In genomic region chr10:18233891-18234290, GRCm38 (mm10) we compare ENCODE assay signal across 9 mouse cellular contexts. TPM values are rescaled to one million over a fixed set of nuclear protein-coding genes. Genes with fewer than 3 reads are reported as not detected.
A peak's percentile ranks its signal among the peaks of the same experiment; 100 is the strongest.
DNase-seq lines count a peak whose midpoint lies in the region; ATAC-seq and TF ChIP-seq lines count a peak whose summit lies in the region.
"Had no signal": no experiment of that assay in that cellular context is flagged by ENCODE, and none has a peak within 500 bp of the region (broad histone marks: within the 10 kb centered on the region; RNA-seq: fewer than 3 reads in every experiment).

No protein-coding gene starts in this region.

- WGBS in stomach, postnatal 0 days = 45% methylated on average over 3 of the region's 3 CpGs

- no peak for DNase-seq in gastrocnemius, adult 2 months
- no peak for DNase-seq in gastrocnemius, adult 8-10 months (ENCODE audit: low spot score in 2 of 2)
- DNase-seq in testis, postnatal 10 days (ENCODE audit: low spot score) = no peak
- DNase-seq in kidney, postnatal 4 days = peak; percentile 9 to 37
- DNase-seq in stomach, postnatal 0 days (ENCODE audit: low spot score) = no peak
- no peak for DNase-seq in gastrocnemius, postnatal 4 days (ENCODE audit: low spot score in 2 of 2)
- no peak for DNase-seq in layer of hippocampus, postnatal 10 days (ENCODE audit: low spot score in 2 of 2)

- peak overlapping the region; percentile 97; the same call in 1 of the 2 replicates for H3K27ac ChIP-seq in gastrocnemius, adult 2 months
- H3K27ac ChIP-seq in testis, adult 2 months (ENCODE audit: control insufficient read depth, insufficient read depth, low read depth, low read length) = no peak overlapping the region
- H3K27ac ChIP-seq in stomach, postnatal 0 days (replicated peaks) = no peak overlapping the region

- no peaks in the 10 kb centered on the region for H3K9me3 ChIP-seq in stomach, postnatal 0 days (ENCODE audit: control insufficient read depth, low read length)
- H3K9me3 ChIP-seq: heart, embryonic 10.5 days had no signal

- no peaks in the 10 kb centered on the region for H3K27me3 ChIP-seq in testis, adult 2 months (ENCODE audit: control insufficient read depth, insufficient read depth, low read length)
- H3K27me3 ChIP-seq in stomach, postnatal 0 days (ENCODE audit: control insufficient read depth, insufficient read depth, low read length) = no peaks in the 10 kb centered on the region

- intact Hi-C loops in gastrocnemius, adult 2 months (cut with DNase I) = loop anchor here (10.0 kb wide), 2 partner anchors 91 to 291 kb away; no protein-coding TSS in a partner anchor

- TF ChIP-seq POLR2A in testis, adult 2 months (IDR thresholded peaks at IDR 0.05; ENCODE audit: control insufficient read depth, low read depth, low read length) = no peak

- TF ChIP-seq EP300 in stomach, postnatal 0 days (optimal IDR thresholded peaks at IDR 0.05) = no peak

- no peaks in the 10 kb centered on the region for H3K4me1 ChIP-seq in testis, adult 2 months (ENCODE audit: control insufficient read depth, insufficient read depth, low read length)
- H3K4me1 ChIP-seq in stomach, postnatal 0 days (replicated peaks; ENCODE audit: control insufficient read depth, insufficient read depth) = no peaks in the 10 kb centered on the region
- H3K4me1 ChIP-seq: heart, embryonic 10.5 days had no signal

- peak; percentile 29; the same call in 1 of the 2 replicates for TF ChIP-seq CTCF in gastrocnemius, adult 2 months (IDR thresholded peaks at IDR 0.05)
- TF ChIP-seq CTCF in testis, adult 2 months (IDR thresholded peaks at IDR 0.05; ENCODE audit: control insufficient read depth, insufficient read depth, insufficient replicate concordance, low read depth, low read length) = no peak
- TF ChIP-seq CTCF in stomach, postnatal 0 days (IDR thresholded peaks at IDR 0.05; ENCODE audit: low read depth) = peak; percentile 63

- H3K36me3 ChIP-seq in testis, adult 2 months (ENCODE audit: control insufficient read depth, insufficient read depth, low read length) = no peaks in the 10 kb centered on the region
- no peaks in the 10 kb centered on the region for H3K36me3 ChIP-seq in stomach, postnatal 0 days (ENCODE audit: control insufficient read depth, insufficient read depth, low read length)
- H3K36me3 ChIP-seq: heart, embryonic 10.5 days had no signal

- no peak overlapping the region; the same call in 1 of the 2 replicates for H3K4me2 ChIP-seq in stomach, postnatal 0 days (replicated peaks; ENCODE audit: low read depth)

- no peak for ATAC-seq in stomach, postnatal 0 days (ENCODE audit: low FRiP score, low TSS enrichment)

- H3K4me3 ChIP-seq in gastrocnemius, adult 2 months = peak overlapping the region; percentile 72
- peak overlapping the region; percentile 98 for H3K4me3 ChIP-seq in testis, adult 2 months (ENCODE audit: control insufficient read depth, low read depth, low read length)
- no peak overlapping the region for H3K4me3 ChIP-seq in stomach, postnatal 0 days (ENCODE audit: low read depth, low read length)

- no peak overlapping the region for H3K9ac ChIP-seq in stomach, postnatal 0 days (ENCODE audit: low read length)

RNA-seq across cellular contexts. Expression of gene Ccdc28a, which starts 0.9 kb away (rescaled TPM):
- 1 to 10 TPM; 7.6 to 9.1 TPM for total RNA-seq in gastrocnemius, adult 2 months (2021)
- 1 to 10 TPM; 6.8 to 9.5 (median 8.2) TPM for total RNA-seq in gastrocnemius, adult 8-10 months (2022)
- polyA plus RNA-seq in testis, adult 2 months (2012; rRNA removed) = 84.1 and 90.1 TPM in 2 replicates
- polyA plus RNA-seq in stomach, postnatal 0 days (2015; fragmentation: Nextera tagmentation; extraction: Ambion mirVana) = 13.8 and 14.8 TPM in 2 replicates
- total RNA-seq in gastrocnemius, postnatal 4 days (2021) = 1 to 10 TPM; 4.1 to 5.5 TPM
- total RNA-seq in layer of hippocampus, postnatal 10 days (2021) = 10 to 100 TPM in 1 of 2 experiments, 1 to 10 TPM in 1; 9.6 to 12.4 TPM

RNA-seq across cellular contexts. Expression of gene Ect2l, which starts 23.2 kb away (rescaled TPM):
- total RNA-seq in gastrocnemius, adult 2 months (2021) = not detected
- total RNA-seq in gastrocnemius, adult 8-10 months (2022) = under 1 TPM in 3 of 4 experiments, not detected in 1; 0.53 to 0.92 (median 0.62) TPM
- polyA plus RNA-seq in testis, adult 2 months (2012; rRNA removed) = 0.16 and 0.43 TPM in 2 replicates
- polyA plus RNA-seq in stomach, postnatal 0 days (2015; fragmentation: Nextera tagmentation; extraction: Ambion mirVana) = 0.21 and 0.51 TPM in 2 replicates
- total RNA-seq in gastrocnemius, postnatal 4 days (2021) = under 1 TPM; 0.21 to 0.22 TPM
- total RNA-seq in layer of hippocampus, postnatal 10 days (2021) = under 1 TPM; 0.74 to 0.80 TPM

Comparison
In these comparisons a context has a peak if more than half of its experiments do, and no peak if none do; other contexts are left out.
1. DNase-seq: peak in kidney, postnatal 4 days (2 of 2); none in gastrocnemius, adult 2 months (single experiment), gastrocnemius, adult 8-10 months (0 of 2), testis, postnatal 10 days (single experiment), stomach, postnatal 0 days (single experiment), gastrocnemius, postnatal 4 days (0 of 2) and layer of hippocampus, postnatal 10 days (0 of 2).